Mouse (Mus musculus): Measurements from ENCODE around the gene Lrrc74a. TPM values are rescaled to one million over a fixed set of nuclear protein-coding genes. Genes with fewer than 3 reads are reported as not detected.
A peak's percentile ranks its signal among the peaks of the same experiment; 100 is the strongest.

The Lrrc74a gene
- polyA plus RNA-seq, 1 experiment: 76.4 TPM

GRCm38 (mm10) chr12:86804308-86804700 lies 70.1 kb downstream of the Lrrc74a start:
- no peaks in the 10 kb centered on the region for H3K27me3 ChIP-seq (ENCODE audit: control insufficient read depth, insufficient read depth, low read length)
- TF ChIP-seq CTCF (IDR thresholded peaks at IDR 0.05; ENCODE audit: control insufficient read depth, insufficient read depth, insufficient replicate concordance, low read depth, low read length) (no peak), POLR2A (IDR thresholded peaks at IDR 0.05; ENCODE audit: control insufficient read depth, low read depth, low read length) (no peak)
- no peak overlapping the region for H3K27ac ChIP-seq (ENCODE audit: control insufficient read depth, insufficient read depth, low read depth, low read length)
- H3K4me3 ChIP-seq (ENCODE audit: control insufficient read depth, low read depth, low read length): no peak overlapping the region
- H3K4me1 ChIP-seq (ENCODE audit: control insufficient read depth, insufficient read depth, low read length): peaks cover 32% of the 10 kb centered on the region
- H3K36me3 ChIP-seq (ENCODE audit: control insufficient read depth, insufficient read depth, low read length): no peaks in the 10 kb centered on the region

GRCm38 (mm10) chr12:86804857-86805256 lies 70.7 kb downstream of the Lrrc74a start:
- Histone ChIP-seq H3K27me3 (ENCODE audit: control insufficient read depth, insufficient read depth, low read length) (no peaks in the 10 kb centered on the region), H3K4me1 (ENCODE audit: control insufficient read depth, insufficient read depth, low read length) (peaks cover 32% of the 10 kb centered on the region), H3K27ac (ENCODE audit: control insufficient read depth, insufficient read depth, low read depth, low read length) (no peak overlapping the region), H3K4me3 (ENCODE audit: control insufficient read depth, low read depth, low read length) (no peak overlapping the region), H3K36me3 (ENCODE audit: control insufficient read depth, insufficient read depth, low read length) (no peaks in the 10 kb centered on the region)
- TF ChIP-seq CTCF (IDR thresholded peaks at IDR 0.05; ENCODE audit: control insufficient read depth, insufficient read depth, insufficient replicate concordance, low read depth, low read length) (no peak), POLR2A (IDR thresholded peaks at IDR 0.05; ENCODE audit: control insufficient read depth, low read depth, low read length) (no peak)

GRCm38 (mm10) chr12:86805315-86805714 lies 71.1 kb downstream of the Lrrc74a start:
- Histone ChIP-seq H3K4me3 (ENCODE audit: control insufficient read depth, low read depth, low read length) (no peak overlapping the region), H3K27ac (ENCODE audit: control insufficient read depth, insufficient read depth, low read depth, low read length) (no peak overlapping the region), H3K27me3 (ENCODE audit: control insufficient read depth, insufficient read depth, low read length) (no peaks in the 10 kb centered on the region), H3K4me1 (ENCODE audit: control insufficient read depth, insufficient read depth, low read length) (peaks cover 30% of the 10 kb centered on the region), H3K36me3 (ENCODE audit: control insufficient read depth, insufficient read depth, low read length) (no peaks in the 10 kb centered on the region)
- TF ChIP-seq CTCF (IDR thresholded peaks at IDR 0.05; ENCODE audit: control insufficient read depth, insufficient read depth, insufficient replicate concordance, low read depth, low read length): no peak
- no peak for TF ChIP-seq POLR2A (IDR thresholded peaks at IDR 0.05; ENCODE audit: control insufficient read depth, low read depth, low read length)

- peak overlapping the region; percentile 56 for H3K4me3 ChIP-seq (ENCODE audit: control insufficient read depth, low read depth, low read length)
- H3K27me3 ChIP-seq (ENCODE audit: control insufficient read depth, insufficient read depth, low read length): no peaks in the 10 kb centered on the region
- H3K27ac ChIP-seq (ENCODE audit: control insufficient read depth, insufficient read depth, low read depth, low read length): no peak overlapping the region
- H3K4me1 ChIP-seq (ENCODE audit: control insufficient read depth, insufficient read depth, low read length): peaks cover 26% of the 10 kb centered on the region
- TF ChIP-seq CTCF (IDR thresholded peaks at IDR 0.05; ENCODE audit: control insufficient read depth, insufficient read depth, insufficient replicate concordance, low read depth, low read length): no peak
- no peak for TF ChIP-seq POLR2A (IDR thresholded peaks at IDR 0.05; ENCODE audit: control insufficient read depth, low read depth, low read length)
- H3K36me3 ChIP-seq (ENCODE audit: control insufficient read depth, insufficient read depth, low read length): no peaks in the 10 kb centered on the region
Measured at GRCm38 (mm10) chr12:86806031-86806922, 72.1 kb downstream of the Lrrc74a start.

- Histone ChIP-seq H3K4me1 (ENCODE audit: control insufficient read depth, insufficient read depth, low read length) (peaks cover 19% of the 10 kb centered on the region), H3K27ac (ENCODE audit: control insufficient read depth, insufficient read depth, low read depth, low read length) (no peak overlapping the region), H3K4me3 (ENCODE audit: control insufficient read depth, low read depth, low read length) (peak overlapping the region; percentile 6), H3K36me3 (ENCODE audit: control insufficient read depth, insufficient read depth, low read length) (no peaks in the 10 kb centered on the region), H3K27me3 (ENCODE audit: control insufficient read depth, insufficient read depth, low read length) (no peaks in the 10 kb centered on the region)
- TF ChIP-seq CTCF (IDR thresholded peaks at IDR 0.05; ENCODE audit: control insufficient read depth, insufficient read depth, insufficient replicate concordance, low read depth, low read length): no peak
Measured at GRCm38 (mm10) chr12:86806923-86807794, 73.0 kb downstream of the Lrrc74a start.

- Histone ChIP-seq H3K27ac (ENCODE audit: control insufficient read depth, insufficient read depth, low read depth, low read length) (no peak overlapping the region), H3K4me3 (ENCODE audit: control insufficient read depth, low read depth, low read length) (no peak overlapping the region), H3K4me1 (ENCODE audit: control insufficient read depth, insufficient read depth, low read length) (peaks cover 15% of the 10 kb centered on the region)
Measured at GRCm38 (mm10) chr12:86807795-86808128, 73.6 kb downstream of the Lrrc74a start.

GRCm38 (mm10) chr12:86808856-86809255 lies 74.7 kb downstream of the Lrrc74a start:
- peaks cover 15% of the 10 kb centered on the region for H3K4me1 ChIP-seq (ENCODE audit: control insufficient read depth, insufficient read depth, low read length)
- no peaks in the 10 kb centered on the region for H3K27me3 ChIP-seq (ENCODE audit: control insufficient read depth, insufficient read depth, low read length)
- H3K4me3 ChIP-seq (ENCODE audit: control insufficient read depth, low read depth, low read length): no peak overlapping the region
- no peaks in the 10 kb centered on the region for H3K36me3 ChIP-seq (ENCODE audit: control insufficient read depth, insufficient read depth, low read length)
- TF ChIP-seq POLR2A (IDR thresholded peaks at IDR 0.05; ENCODE audit: control insufficient read depth, low read depth, low read length) (no peak), CTCF (IDR thresholded peaks at IDR 0.05; ENCODE audit: control insufficient read depth, insufficient read depth, insufficient replicate concordance, low read depth, low read length) (no peak)
- H3K27ac ChIP-seq (ENCODE audit: control insufficient read depth, insufficient read depth, low read depth, low read length): no peak overlapping the region

More at GRCm38 (mm10) chr12:86807795-86808128, 73.6 kb downstream of the Lrrc74a start:
- Histone ChIP-seq H3K27me3 (ENCODE audit: control insufficient read depth, insufficient read depth, low read length) (no peaks in the 10 kb centered on the region), H3K36me3 (ENCODE audit: control insufficient read depth, insufficient read depth, low read length) (no peaks in the 10 kb centered on the region)
- TF ChIP-seq CTCF (IDR thresholded peaks at IDR 0.05; ENCODE audit: control insufficient read depth, insufficient read depth, insufficient replicate concordance, low read depth, low read length): no peak
- no peak for TF ChIP-seq POLR2A (IDR thresholded peaks at IDR 0.05; ENCODE audit: control insufficient read depth, low read depth, low read length)
